Mouse (Mus musculus) neural tube, embryonic 11.5 days (tissue): ENCODE measurements around the gene 2210016L21Rik. TPM values are rescaled to one million over a fixed set of nuclear protein-coding genes. Genes with fewer than 3 reads are reported as not detected.

Experiments used
- ATAC-seq: fragments of 200-750 bp; cut with Nextera tagmentation; 2 replicates; pipeline ENCODE4 v1.8.0; 2017; ENCODE audit warnings: moderate number of reproducible peaks, mild to moderate bottlenecking, moderate TSS enrichment, moderate library complexity; ENCODE audit not compliant: insufficient read depth, low FRiP score, low TSS enrichment
- DNase-seq: peaks from one replicate; pipeline ENCODE4 v3.0.0-alpha.2; 2015; ENCODE audit warnings: low spot score
- H3K27ac ChIP-seq: fragments of 300-500 bp; sonication (generic); 2 replicates; pipeline ENCODE4 v1.5.1; 2014; ENCODE audit warnings: low read depth, mild to moderate bottlenecking, low read length
- H3K27me3 ChIP-seq: fragments of 300-500 bp; sonication (generic); 2 replicates; pipeline ENCODE4 v1.6.1; 2014; ENCODE audit warnings: mild to moderate bottlenecking, low read length, mixed read lengths; ENCODE audit not compliant: control insufficient read depth, insufficient read depth
- H3K36me3 ChIP-seq: fragments of 300-500 bp; sonication (generic); 2 replicates; pipeline ENCODE4 v1.6.1; 2014; ENCODE audit warnings: mild to moderate bottlenecking, low read length, moderate library complexity, mixed read lengths; ENCODE audit not compliant: control insufficient read depth, insufficient read depth
- H3K4me1 ChIP-seq: fragments of 300-500 bp; sonication (generic); 2 replicates; pipeline ENCODE4 v1.6.1; 2014; ENCODE audit warnings: low read length, mixed read lengths; ENCODE audit not compliant: control insufficient read depth, insufficient read depth
- H3K4me2 ChIP-seq: fragments of 300-500 bp; sonication (generic); 2 replicates; pipeline ENCODE4 v1.6.1; 2014; ENCODE audit warnings: low read depth, mild to moderate bottlenecking, moderate library complexity
- H3K4me3 ChIP-seq: fragments of 300-500 bp; sonication (generic); 2 replicates; pipeline ENCODE4 v1.5.1; 2014; ENCODE audit warnings: low read depth, low read length
- H3K9ac ChIP-seq: fragments of 300-500 bp; sonication (generic); 2 replicates; pipeline ENCODE4 v1.6.1; 2014; ENCODE audit warnings: mild to moderate bottlenecking, low read length
- H3K9me3 ChIP-seq: fragments of 300-500 bp; sonication (generic); 2 replicates; pipeline ENCODE4 v1.6.1; 2016; ENCODE audit warnings: low read length; ENCODE audit not compliant: control insufficient read depth
- WGBS: fragments of 180-500 bp; shearing (Covaris S2); extraction: QIAGEN DNeasy Blood & Tissue Kit; methylation state at CpG from one replicate; pipeline ENCODE4 v1.1.7; 2014; 5-methylcytosine and 5-hydroxymethylcytosine counted together
- polyA plus RNA-seq: library from polyadenylated mRNA; unstranded; fragments of >200 nt; fragmentation: Nextera tagmentation; extraction: Ambion mirVana; gene quantifications from 2 replicates; pipeline ENCODE4 v1.2.1, GENCODE M21; 2014

The 2210016L21Rik gene
- polyA plus RNA-seq, 1 experiment from 2014 or later = 47.2 TPM

DNA sequence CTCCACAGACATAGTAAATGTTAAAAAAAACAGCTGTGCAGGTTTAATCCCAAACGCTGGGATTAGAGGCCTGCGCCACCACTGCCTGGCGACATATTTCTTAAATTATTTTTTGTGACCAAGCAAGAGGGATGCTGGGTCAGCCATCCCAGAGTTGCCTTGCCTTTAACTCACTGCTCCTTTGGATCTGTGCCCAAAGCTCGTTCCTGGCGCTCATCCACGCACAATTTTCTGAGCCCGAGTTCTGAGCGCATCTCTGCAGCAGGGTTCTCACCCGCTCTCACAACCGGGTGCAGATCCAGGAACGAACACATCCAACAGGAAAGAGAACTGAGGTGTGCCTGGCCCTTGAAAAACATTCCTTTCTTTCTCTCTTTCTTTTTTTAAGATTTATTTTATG lies 36.5 kb downstream of the 2210016L21Rik start:
- no peaks in the 10 kb centered on the region for H3K9me3 ChIP-seq
- no peaks in the 10 kb centered on the region for H3K36me3 ChIP-seq
- H3K4me1 ChIP-seq = peaks cover 4% of the 10 kb centered on the region
- ATAC-seq (no peak), DNase-seq (no peak)
- WGBS = 80% methylated on average over 11 of the region's 11 CpGs
- H3K9ac ChIP-seq = no peak overlapping the region
- H3K27ac ChIP-seq = no peak overlapping the region
- H3K4me2 ChIP-seq = no peak overlapping the region
- no peaks in the 10 kb centered on the region for H3K27me3 ChIP-seq
- no peak overlapping the region for H3K4me3 ChIP-seq

GRCm38 (mm10) chr5:114978888-114979249 lies 36.9 kb downstream of the 2210016L21Rik start:
- WGBS = 6% methylated on average over 6 of the region's 6 CpGs
- Histone ChIP-seq H3K9ac (peak overlapping the region; percentile 33; the same call in 1 of the 2 replicates), H3K27me3 (no peaks in the 10 kb centered on the region), H3K4me2 (peak overlapping the region; percentile 69), H3K36me3 (no peaks in the 10 kb centered on the region), H3K9me3 (no peaks in the 10 kb centered on the region), H3K4me1 (peaks cover 4% of the 10 kb centered on the region), H3K4me3 (peak overlapping the region; percentile 29), H3K27ac (no peak overlapping the region)
- no peak for ATAC-seq
- DNase-seq = peak; percentile 52

DNA sequence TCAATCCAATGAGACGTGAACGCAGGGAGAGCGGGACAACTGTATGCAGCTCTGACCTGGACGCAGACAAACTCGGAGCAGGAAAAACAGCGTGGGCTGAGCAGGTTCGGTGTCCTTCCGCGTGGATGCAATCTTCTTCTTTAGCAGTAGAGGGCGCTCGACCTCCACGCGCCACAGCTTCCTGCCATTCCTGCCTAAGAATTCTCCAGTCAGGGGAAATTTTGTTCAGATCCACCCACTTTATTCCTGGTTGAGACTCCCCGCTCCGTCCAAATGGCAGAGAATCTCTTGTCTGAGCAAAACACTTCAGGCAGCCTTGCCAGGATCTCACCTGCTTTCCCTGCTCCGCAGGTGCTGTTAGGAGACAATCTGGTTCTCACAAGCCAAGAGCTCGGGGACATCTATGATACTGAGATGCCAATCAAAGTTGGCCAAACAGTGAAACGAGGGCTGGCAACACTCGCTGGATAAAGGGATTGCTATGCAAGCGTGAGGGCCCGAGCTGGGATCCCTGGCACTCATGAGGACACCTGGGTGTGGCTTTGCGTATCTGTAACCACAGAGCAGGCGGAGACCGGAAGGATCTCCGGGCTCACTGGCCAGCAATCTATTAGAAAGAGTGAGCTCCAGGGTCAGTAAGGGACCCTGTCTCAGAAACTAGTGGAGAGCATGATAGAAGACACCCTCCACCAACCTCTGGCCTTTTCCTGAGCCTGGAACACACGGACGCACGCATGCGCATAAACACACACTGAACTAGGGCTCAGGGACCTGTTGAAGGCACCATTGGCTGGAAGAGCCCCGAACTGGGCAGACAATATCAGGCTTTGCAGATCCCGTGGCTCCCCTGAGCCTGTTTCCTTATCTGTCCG lies 37.5 kb downstream of the 2210016L21Rik start:
- peaks cover 4% of the 10 kb centered on the region for H3K4me1 ChIP-seq
- DNase-seq = peak; percentile 79
- ATAC-seq = no peak
- peak overlapping the region; percentile 29 for H3K4me3 ChIP-seq
- no peaks in the 10 kb centered on the region for H3K27me3 ChIP-seq
- no peak overlapping the region for H3K27ac ChIP-seq
- H3K9ac ChIP-seq = peak overlapping the region; percentile 33; the same call in 1 of the 2 replicates
- no peaks in the 10 kb centered on the region for H3K36me3 ChIP-seq
- 8% methylated on average over 32 of the region's 32 CpGs for WGBS
- peak overlapping the region; percentile 69 for H3K4me2 ChIP-seq
- no peaks in the 10 kb centered on the region for H3K9me3 ChIP-seq

GRCm38 (mm10) chr5:114980122-114980748 lies 38.3 kb downstream of the 2210016L21Rik start:
- H3K4me3 ChIP-seq = peak overlapping the region; percentile 29; the same call in 1 of the 2 replicates
- H3K4me1 ChIP-seq = peaks cover 4% of the 10 kb centered on the region
- H3K4me2 ChIP-seq = peak overlapping the region; percentile 69
- H3K9ac ChIP-seq = no peak overlapping the region
- ATAC-seq = no peak
- no peaks in the 10 kb centered on the region for H3K36me3 ChIP-seq
- DNase-seq = no peak
- no peaks in the 10 kb centered on the region for H3K27me3 ChIP-seq
- H3K9me3 ChIP-seq = no peaks in the 10 kb centered on the region
- no peak overlapping the region for H3K27ac ChIP-seq
- 28% methylated on average over 16 of the region's 16 CpGs for WGBS

DNA sequence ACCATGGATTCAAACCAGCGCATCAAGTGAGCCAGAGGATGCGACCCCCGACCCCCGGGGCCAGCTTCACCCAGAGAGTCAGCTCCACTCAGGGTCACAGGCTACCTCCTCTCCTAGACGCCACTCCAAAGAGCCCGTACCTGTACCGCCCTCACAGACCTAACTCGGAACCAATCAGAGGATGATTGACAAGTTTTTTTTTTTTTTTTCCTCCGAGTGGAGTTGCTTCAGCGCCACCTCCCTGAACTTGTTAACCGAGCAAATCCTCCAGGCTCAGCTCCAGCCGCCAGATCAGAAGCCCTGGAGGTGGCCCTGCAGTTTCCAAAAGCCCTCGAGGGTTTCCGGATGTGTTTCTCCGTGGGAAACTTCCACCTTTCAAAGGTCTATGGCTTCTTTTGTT lies 40.0 kb downstream of the 2210016L21Rik start:
- Histone ChIP-seq H3K4me1 (peaks cover 4% of the 10 kb centered on the region), H3K9me3 (no peaks in the 10 kb centered on the region), H3K9ac (no peak overlapping the region), H3K36me3 (no peaks in the 10 kb centered on the region), H3K27ac (no peak overlapping the region), H3K4me2 (no peak overlapping the region), H3K4me3 (no peak overlapping the region), H3K27me3 (no peaks in the 10 kb centered on the region)
- ATAC-seq (no peak), DNase-seq (no peak)
- WGBS = 60% methylated on average over 15 of the region's 15 CpGs

DNA sequence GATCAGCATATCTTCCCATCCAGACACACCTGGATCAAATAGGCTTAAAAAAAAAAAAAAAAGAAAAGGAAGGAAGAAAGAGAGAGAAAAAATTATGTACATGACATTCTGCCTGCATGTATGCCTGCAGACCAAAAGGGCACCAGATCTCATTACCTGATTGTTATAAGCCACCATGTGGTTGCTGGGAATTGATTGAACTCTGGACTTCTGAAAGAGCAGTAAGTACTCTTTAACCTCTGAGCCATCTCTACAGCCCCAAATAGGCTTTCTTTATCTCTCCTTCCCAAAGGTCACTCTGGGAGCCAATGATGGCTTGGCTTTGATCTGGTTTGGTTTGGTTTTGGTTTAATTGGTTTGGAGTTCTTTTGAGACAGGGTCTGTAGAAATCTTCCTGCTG lies 43.1 kb downstream of the 2210016L21Rik start:
- no peak overlapping the region for H3K27ac ChIP-seq
- no peaks in the 10 kb centered on the region; the same call in 1 of the 2 replicates for H3K4me1 ChIP-seq
- no peaks in the 10 kb centered on the region for H3K9me3 ChIP-seq
- no peaks in the 10 kb centered on the region for H3K36me3 ChIP-seq
- no peak overlapping the region for H3K4me2 ChIP-seq
- no peak overlapping the region for H3K4me3 ChIP-seq
- H3K27me3 ChIP-seq = no peaks in the 10 kb centered on the region
- no peak for DNase-seq
- no peak for ATAC-seq
- no peak overlapping the region for H3K9ac ChIP-seq

GRCm38 (mm10) chr5:114996447-114996846 lies 54.5 kb downstream of the 2210016L21Rik start:
- Histone ChIP-seq H3K9ac (no peak overlapping the region), H3K9me3 (no peaks in the 10 kb centered on the region), H3K27ac (no peak overlapping the region), H3K4me1 (no peaks in the 10 kb centered on the region), H3K4me3 (no peak overlapping the region), H3K36me3 (no peaks in the 10 kb centered on the region), H3K27me3 (no peaks in the 10 kb centered on the region), H3K4me2 (no peak overlapping the region)
- DNase-seq (no peak), ATAC-seq (no peak)
- 76% methylated on average over 16 of the region's 16 CpGs for WGBS

DNA sequence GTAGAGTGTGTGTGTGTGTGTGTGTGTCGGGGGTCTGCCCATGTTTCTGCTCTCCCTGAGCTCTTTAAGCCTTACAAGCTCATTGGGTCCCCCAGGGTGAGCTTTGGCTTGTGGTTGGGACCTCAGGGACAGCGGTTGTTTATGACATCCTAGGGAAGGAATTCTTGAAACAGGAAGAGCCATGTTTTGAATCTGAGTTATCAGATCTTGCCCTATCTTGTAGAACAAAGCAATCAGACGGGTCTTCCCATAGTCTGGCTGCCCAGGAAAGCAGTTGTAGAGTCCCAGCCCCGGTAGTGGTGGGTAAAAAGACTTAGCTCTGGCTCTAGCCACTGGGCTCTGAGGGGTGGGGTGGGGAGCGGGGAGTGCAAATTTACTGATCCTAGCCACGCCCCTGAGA lies 55.4 kb downstream of the 2210016L21Rik start:
- no peak for DNase-seq
- ATAC-seq = no peak
- Histone ChIP-seq H3K36me3 (no peaks in the 10 kb centered on the region), H3K9ac (no peak overlapping the region), H3K4me2 (no peak overlapping the region), H3K27me3 (no peaks in the 10 kb centered on the region), H3K9me3 (no peaks in the 10 kb centered on the region), H3K4me1 (no peaks in the 10 kb centered on the region), H3K4me3 (no peak overlapping the region), H3K27ac (no peak overlapping the region)
- 76% methylated on average over 6 of the region's 6 CpGs for WGBS
